Mouse (Mus musculus): Measurements from ENCODE around the gene Hba-a1.
"Not testable (repeated sequence)": the region's sequence is repeated elsewhere in the genome, so short reads cannot be mapped to it uniquely, and the experiment has no call there.

DNA sequence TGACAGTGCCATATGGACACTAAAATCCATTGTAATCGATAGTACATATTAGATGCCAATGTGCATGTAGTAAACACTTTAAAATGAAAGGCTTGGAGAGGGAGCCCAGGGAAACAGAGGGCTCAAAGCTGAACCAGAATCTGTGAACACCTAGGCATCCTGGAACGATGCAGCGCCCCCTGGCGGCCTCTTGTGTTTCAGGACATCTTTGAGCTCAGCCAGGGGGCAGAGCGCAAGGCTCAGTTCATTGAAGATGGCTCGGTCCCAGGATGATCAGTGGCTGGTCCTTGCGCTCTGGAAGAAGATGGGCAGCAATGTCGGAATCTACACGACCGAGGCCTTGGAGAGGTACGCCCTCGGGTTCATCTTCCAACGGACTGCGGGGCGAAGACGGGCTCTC is 16.6 kb downstream of the Hba-a1 start, which contains the start of gene Hbq1a:
- TF ChIP-seq CTCF (IDR thresholded peaks at IDR 0.05; ENCODE audit: borderline replicate concordance, insufficient read depth, low read depth, low read length): peak; percentile 58; the same call in 1 of the 2 replicates
- not testable (repeated sequence) for TF ChIP-seq POLR2A (IDR thresholded peaks at IDR 0.05; ENCODE audit: borderline replicate concordance, insufficient read depth, low read length)

Measured in cerebellum, adult 2 months (tissue).